Mouse (Mus musculus): ENCODE measurements at regions not wholly inside any gene's neighbourhood (a gene's known extent, or its start where the extent isn't known, plus 50 kb on each side); places are given as distances from the start of the nearest gene placed in this dataset.

GRCm38 (mm10) chr6:81815962-81816338, 107.5 kb upstream of the Gcfc2 start:
- TF ChIP-seq CTCF (conservative IDR thresholded peaks at IDR 0.05; ENCODE audit: low read length) (no peak), NANOG (IDR thresholded peaks at IDR 0.05; ENCODE audit: borderline replicate concordance, low read length) (no peak), POU5F1 (IDR thresholded peaks at IDR 0.05; ENCODE audit: borderline replicate concordance, low read length) (no peak)
